Mouse (Mus musculus): ENCODE results near the gene Nr4a1.

DNA sequence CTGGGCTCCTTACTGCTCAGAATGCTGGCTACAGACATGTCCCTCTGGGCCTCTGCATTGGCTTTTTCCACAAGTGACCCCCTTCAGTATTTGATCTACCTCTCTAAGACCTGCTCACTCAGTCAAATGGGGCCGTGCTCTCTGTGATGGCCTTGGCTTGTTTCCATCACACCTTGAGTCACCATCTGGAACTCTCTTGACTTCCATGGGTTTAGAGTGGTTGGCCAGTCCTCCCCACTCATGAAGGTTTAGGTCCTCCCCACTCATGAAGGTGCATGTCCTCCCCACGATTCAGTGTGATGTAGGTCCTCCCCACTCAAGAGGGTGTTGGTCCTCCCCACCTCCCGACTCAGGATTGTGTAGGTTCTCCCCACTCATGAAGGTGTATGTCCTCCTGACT lies 20.9 kb upstream of the Nr4a1 start:
- no peak for TF ChIP-seq GATA1 (IDR thresholded peaks at IDR 0.05; ENCODE audit: borderline replicate concordance, low read length)
- TF ChIP-seq FLI1 (IDR thresholded peaks at IDR 0.05; ENCODE audit: low read length) = no peak
